Mouse (Mus musculus): ENCODE measurements around the gene Zfp871.

DNA sequence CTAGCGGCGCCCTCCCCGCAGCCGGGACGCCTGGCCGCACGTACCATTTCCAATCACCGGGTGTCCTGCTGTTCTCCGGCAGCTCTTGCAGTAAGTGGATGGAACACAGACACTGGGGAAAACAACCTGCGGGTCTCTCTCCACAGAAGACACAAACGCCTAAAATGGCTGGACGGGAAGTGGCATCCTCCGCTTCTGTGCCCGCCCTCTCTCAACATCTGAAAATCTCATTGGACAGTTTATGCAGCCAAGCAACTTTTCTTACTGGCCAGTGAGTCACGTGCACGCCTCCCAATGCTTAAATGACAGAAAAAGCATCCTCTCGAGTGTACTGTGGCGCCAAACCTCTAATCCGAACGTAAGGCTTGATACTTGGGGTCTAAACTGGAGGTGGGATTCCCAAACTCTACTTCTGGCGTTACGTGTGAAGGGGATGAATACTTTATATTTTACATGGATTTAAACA lies at the start of gene Zfp871:
- peak; percentile 38 for TF ChIP-seq POLR2A (IDR thresholded peaks at IDR 0.05; ENCODE audit: low read depth, low read length)
- no peak for TF ChIP-seq CTCF (conservative IDR thresholded peaks at IDR 0.05; ENCODE audit: insufficient read depth, insufficient read length, low read depth, low read length)

All from kidney, adult 2 months (tissue).